Mouse (Mus musculus) right cerebral cortex, postnatal 25 days (tissue): Measurements from ENCODE around the gene Timm8b.
"Not testable (repeated sequence)": the region's sequence is repeated elsewhere in the genome, so short reads cannot be mapped to it uniquely, and the experiment has no call there.

Experiments used
- DNase-seq: peaks from one replicate; pipeline ENCODE4 v3.0.0; 2022

The Timm8b gene

DNA sequence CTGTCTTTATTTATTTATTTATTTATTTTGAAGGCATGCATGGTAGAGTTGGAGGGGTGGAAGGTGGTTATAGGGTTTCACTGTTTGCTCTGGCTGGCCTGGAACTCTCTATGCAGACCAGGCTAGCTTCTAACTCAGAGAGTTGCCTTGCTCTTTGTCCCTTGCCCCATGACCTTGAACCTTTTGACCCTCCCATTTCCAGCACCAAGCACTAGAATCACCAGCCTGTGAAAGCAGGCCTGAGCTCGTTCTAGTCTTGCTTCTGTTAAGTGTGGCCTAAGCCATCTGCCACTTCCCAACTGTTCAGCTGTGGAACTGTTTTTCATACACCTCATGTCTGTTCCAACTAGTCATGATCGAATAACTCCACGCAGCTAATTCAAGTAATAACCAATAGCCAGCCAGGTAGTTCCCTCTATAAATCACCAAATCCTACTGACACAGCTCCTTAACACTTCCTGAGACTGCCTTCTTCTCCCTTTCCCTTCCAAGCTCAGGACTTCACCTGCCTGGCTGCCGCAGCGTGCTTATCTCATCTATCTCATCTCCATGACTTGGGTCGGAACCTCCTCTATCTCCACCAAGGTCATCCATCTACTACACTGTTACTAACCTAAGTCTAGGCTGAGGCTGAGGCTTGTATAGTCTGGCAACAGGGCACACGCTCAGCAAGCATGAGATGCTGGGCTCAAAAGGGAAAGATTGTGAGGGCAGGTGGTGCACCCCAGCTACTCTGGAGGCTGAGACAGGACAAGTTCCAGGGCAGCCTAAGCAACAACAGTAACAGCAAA lies 1.5 kb upstream of the Timm8b start:
- DNase-seq: no peak

DNA sequence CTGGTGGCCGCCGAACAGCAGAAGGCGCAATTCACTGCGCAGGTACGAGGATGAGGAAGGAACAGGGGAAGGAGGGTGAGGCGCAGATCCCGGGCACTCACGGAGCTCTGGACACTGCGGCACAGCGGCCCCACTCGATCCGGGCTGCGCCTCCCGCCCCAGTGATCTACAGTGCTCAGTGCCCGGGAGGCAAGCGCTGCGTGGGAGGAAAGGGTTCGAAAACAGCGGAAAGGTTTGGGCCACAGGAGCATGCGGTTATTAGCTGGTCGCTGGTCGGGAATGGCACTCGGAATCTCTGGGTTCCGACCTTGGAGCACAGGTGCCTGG lies 251 bp downstream of the Timm8b start:
- DNase-seq: no peak

DNA sequence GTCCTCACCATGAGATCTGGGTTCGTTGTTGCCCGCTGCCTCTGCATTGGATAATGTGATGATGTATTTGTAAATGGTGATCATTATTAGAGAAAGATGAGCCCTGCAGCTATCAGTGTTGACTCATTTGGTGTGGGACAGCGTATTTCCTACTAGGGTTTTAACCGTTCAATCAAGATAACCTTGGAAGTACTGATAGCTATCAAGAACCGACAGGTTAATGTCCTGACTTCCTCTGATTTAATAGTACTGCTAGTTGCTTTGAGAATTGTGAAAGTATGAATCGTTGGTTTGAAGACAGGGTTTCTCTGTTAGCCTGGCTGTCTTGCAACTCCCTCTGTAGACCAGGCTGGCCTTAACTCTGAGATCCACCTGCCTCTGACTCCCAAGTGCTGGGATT lies 628 bp downstream of the Timm8b start:
- DNase-seq: no peak

DNA sequence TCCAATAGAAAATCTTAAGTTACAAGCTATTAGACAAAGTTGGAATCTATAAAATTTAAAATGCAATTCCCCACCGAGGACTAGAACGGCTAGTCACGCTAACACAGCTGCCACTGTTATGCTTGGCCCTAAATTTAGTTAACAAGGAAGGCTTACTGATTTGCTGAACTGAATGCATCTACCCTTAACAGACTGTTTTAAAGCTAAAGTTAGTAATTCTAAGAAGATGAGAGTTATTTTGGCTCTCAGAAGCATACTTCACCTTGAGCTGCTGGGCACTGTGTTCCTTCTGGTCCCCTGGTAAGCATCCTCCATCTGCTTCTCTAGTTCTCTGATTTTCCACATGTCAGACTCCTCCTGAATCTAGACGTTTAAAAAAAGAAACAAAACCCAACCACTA lies 8.4 kb downstream of the Timm8b start:
- no peak for DNase-seq

DNA sequence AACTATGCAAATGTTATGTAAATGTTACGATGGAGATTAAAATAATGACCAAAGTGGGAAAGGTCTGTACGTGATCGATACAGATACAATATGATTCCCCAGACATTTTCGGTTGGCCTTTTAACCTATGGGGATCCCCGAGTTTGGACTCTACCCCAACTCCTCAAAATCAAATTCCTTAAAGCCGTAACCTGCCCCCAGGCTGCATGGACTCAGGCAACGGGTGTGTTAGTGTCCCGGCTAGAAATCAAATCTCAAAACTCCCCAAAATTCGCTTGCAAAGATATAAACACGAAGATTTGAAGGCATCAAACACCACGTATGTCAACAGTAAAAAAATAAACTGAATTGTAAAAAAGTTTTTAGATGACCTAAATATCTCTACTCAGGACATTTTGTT lies 12.5 kb downstream of the Timm8b start:
- DNase-seq: no peak

DNA sequence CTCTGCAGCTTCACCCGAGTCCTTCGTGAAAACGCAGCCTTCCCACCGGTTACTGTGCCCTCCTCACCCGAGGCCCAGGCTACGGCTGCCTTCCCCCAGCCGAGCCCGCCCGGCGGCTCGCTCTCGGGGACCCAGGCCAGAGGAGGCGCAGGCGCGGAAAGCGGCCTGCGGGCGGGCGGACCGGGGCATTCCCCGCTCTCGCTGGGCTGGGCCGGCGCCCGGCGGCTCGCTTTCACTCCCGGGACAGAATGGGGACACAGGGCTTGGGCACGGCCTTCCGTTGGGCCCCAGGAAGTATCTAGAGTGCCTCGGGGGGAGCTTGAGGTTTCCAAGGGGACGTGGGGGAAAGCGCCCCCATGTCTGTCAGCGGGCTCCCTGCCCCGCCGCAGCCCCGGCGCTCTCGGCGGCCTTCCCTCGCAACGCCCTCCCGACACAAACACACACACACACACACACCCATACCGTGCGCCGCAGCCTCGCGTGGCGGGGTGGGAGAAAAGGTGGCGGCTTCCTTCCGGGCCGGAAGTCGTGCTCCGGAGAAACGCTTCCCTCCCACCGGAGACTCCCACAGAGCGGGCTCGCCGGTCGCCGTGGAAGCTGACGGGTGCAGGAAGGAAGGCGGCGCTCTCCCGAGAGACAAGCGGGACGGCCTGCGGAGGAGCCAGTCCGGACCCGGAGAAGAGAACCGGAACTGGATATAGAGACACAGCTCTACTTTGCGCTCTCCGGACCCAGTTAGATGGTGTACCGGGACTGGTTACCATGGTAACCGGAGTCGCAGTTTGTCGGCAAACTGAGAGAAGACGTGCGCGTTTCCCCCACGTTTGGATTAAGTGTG lies 13.3 kb downstream of the Timm8b start, which contains the start of the genes Pih1d2 and Nkapd1:
Gene Pih1d2, plus strand, starts transcription at position 556 of the 838 bp plus-strand sequence.
Gene Nkapd1, minus strand, starts transcription at position 699 of the 838 bp plus-strand sequence.
- peak; percentile 84 for DNase-seq

DNA sequence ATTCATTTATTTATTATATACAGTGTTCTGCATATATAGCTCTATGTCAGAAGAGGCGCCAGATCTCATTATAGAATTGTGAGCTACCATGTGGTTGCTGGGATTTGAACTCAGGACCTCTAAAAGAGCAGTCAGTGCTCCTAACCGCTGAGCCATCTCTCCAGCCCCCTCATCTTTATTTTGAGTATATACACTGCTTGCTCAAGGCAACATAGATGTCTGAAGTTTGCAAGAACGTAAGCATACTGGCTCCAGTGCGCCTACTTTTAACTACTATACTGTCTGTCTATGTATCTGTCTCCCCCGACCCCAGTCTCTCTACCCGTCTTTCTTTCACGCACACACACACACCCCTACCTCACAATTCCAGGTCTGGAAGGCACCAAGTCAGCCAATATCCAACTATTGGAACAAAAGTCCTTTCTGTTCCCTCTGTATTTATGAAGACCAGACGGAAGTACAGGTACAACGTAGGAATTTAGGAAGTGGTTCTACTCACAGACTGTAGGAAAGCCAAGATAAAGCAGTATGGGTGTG lies 14.2 kb downstream of the Timm8b start:
- no peak for DNase-seq

DNA sequence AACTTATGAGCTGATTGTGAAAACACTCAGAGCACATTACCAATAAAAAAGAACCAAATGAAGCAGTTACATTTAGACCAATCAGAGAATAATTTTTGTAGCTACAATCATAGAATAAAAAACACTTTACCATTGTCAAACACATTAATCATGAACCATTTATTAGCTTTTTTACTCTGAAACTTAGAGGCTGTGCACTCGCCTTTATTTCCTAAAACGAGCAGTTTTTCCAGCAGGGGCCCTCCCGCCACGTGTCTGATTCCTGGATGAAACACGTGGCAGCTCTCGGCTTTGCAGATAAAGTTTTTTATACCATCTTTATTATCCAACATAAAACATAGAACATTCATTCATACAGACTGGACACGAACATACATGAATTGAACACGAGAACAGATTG lies 27.2 kb downstream of the Timm8b start:
- DNase-seq: not testable (repeated sequence)

DNA sequence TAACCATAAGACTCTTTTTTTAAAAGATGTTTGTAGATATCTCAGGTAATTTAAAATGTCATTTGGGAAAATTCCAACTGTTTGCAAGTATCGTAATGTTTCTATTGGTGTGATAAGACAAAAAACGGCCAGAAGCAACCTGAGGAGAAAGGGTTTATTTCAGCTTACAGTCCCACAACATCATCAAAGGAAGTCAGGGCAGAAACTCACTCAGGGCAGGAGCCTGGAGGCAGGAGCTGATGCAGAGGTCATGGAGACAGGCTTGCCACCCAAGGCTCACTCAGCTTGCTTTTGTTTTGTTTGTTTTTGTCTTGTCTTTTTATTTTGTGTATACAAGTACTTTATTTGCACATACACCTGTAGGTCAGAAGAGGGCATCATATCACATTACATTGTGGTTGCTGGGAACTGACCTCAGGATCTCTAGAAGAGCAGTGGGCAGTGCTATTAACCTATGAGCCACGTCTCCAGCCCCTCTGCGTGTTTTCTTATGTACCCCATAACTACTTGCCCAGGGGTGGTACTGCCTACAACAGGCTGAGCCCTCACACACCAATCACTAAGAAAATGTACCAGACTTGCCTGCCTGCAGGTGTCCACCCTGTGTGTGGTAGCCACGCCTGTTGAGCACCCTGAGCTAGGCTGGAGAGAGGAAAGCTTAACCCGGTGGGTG lies 28.4 kb downstream of the Timm8b start:
- DNase-seq: no peak

DNA sequence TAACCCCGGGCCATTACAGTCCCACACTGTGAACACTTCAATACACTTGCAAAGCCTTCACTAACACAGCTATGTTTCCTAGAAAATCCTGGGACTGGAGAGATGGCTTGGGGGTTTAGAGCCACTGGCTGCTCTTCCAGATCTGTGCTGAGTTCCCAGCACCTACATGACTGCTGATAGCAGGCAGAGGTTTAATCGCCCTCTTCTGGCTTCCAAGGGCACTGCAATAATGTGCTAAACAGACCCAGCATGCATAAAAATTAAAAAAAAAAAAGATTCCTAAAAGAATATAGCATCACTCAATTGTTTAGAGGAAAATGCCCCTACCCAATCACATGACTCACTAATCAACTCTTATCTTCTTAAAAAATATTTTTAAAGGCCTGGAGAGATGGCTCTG lies 29.3 kb downstream of the Timm8b start:
- no peak for DNase-seq

DNA sequence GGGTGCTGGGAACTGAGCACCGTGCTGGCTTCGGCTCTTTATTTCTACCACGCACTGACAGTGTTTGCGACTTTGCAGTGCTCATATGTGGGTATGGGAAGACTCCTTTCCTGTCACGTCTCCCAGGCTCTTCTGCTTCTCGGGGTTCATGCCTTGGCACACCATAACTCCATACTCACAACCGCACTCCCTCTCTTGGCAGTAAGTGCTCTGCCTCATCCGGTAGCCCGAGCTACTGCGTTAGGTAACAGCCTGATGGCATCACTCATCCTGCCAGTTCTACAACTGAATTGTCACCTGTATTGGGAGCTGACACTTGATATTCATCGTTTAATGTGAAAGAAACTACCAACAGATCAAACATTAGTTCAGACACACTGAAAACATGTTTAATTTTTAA lies 30.6 kb downstream of the Timm8b start:
- no peak for DNase-seq

DNA sequence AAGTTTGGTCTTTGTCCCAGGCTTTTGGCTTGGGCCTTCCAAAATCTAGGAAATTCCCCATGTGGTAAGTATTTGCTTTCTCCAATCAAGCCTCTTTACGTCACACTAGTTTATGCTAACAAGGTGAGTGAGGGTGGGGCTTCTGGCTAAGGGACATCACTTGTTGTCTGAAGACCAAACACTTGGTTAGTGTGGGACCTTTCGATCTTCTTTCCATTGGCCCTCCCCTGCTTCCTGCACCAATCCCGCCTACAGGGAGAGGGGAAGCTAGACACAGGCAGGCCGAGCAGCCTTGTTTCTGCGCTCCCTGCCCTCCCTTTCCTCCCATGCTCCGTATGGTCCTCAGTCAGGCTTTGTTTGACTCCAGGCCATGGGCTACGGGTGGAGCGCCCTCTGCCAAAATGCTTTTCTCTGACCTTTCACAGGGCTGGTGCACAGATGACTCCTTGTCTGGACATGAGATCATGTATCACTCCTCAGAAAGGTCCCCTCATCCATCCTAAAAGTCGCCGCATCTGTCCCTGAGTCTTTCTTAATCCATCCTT lies 43.2 kb downstream of the Timm8b start:
- DNase-seq: no peak

DNA sequence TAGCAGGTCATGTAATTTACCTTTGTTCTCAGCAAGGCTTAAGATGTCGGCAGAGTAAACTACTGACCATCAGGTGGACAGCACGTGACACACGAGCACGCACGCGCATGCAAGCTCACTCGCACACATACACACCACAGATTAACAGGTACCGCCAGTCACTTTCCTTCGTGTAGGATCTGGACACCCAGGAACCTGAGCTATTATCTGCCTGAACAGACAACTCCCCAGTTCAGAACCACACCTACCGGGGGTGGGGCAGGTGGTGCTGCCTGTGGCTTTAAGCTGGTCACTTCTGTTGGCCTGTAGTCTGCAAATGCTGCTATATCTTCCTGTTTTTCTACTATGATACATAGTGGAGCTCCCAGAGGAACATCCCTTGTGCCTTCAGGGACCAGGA lies 46.8 kb downstream of the Timm8b start:
- no peak for DNase-seq
